Mouse (Mus musculus) gastrocnemius, adult 8-10 months (tissue): ENCODE data around the gene Arhgef38. TPM values are rescaled to one million over a fixed set of nuclear protein-coding genes. Genes with fewer than 3 reads are reported as not detected.
A peak's percentile ranks its signal among the peaks of the same experiment; 100 is the strongest.

Experiments
- DNase-seq, 2 experiments: peaks; one replicate each; pipeline ENCODE4 v3.0.0; 2022; ENCODE audit warnings: low spot score in 2 of 2
- total RNA-seq, 4 experiments: library from RNA; stranded (reverse); gene quantifications; 2 replicates each; pipeline ENCODE4 v1.2.4; 2022

Gene Arhgef38
- total RNA-seq, 4 experiments from 2014 or later = not detected

- DNase-seq = no peak
These were observed 142.4 kb downstream of the Arhgef38 start for GRCm38 (mm10) chr3:133092274-133092853.

GRCm38 (mm10) chr3:133091664-133092273 is 143.0 kb downstream of the Arhgef38 start, which contains the start of the genes Ints12 and Gstcd:
Ints12 (plus strand) TSS chr3:133091840.
Gstcd (minus strand) TSS chr3:133092033.
- peak; percentile 80 to 85 for DNase-seq

- DNase-seq = peak in 1 of 2 experiments; percentile 3
These were observed 143.6 kb downstream of the Arhgef38 start for GRCm38 (mm10) chr3:133091121-133091663.

GRCm38 (mm10) chr3:133090247-133091120 is 144.3 kb downstream of the Arhgef38 start:
- DNase-seq = no peak

- no peak for DNase-seq
These were observed 148.9 kb downstream of the Arhgef38 start for GRCm38 (mm10) chr3:133085858-133086257.

- no peak for DNase-seq
These were observed 152.0 kb downstream of the Arhgef38 start for GRCm38 (mm10) chr3:133082736-133083135.

- no peak for DNase-seq
These were observed 159.2 kb downstream of the Arhgef38 start for GRCm38 (mm10) chr3:133075560-133075959.

Other genes starting within 250 kb of the Arhgef38 start
- 10 to 100 TPM in 1 of 4 experiments, 1 to 10 TPM in 3; 7.0 to 11.6 (median 8.9) TPM for gene Ints12, start 143.1 kb downstream of the Arhgef38 start, total RNA-seq
- gene Gstcd, start 142.9 kb downstream of the Arhgef38 start, total RNA-seq = 1 to 10 TPM; 1.8 to 2.4 (median 2.1) TPM
- gene Ppa2, start 75.2 kb upstream of the Arhgef38 start, total RNA-seq = 10 to 100 TPM; 46.1 to 54.6 (median 49.8) TPM